Mouse (Mus musculus): Measurements from ENCODE around the gene Erf. TPM values are rescaled to one million over a fixed set of nuclear protein-coding genes. Genes with fewer than 3 reads are reported as not detected.

Gene Erf
- polyA plus RNA-seq, 1 experiment from 2014 or later = 22.3 TPM

DNA sequence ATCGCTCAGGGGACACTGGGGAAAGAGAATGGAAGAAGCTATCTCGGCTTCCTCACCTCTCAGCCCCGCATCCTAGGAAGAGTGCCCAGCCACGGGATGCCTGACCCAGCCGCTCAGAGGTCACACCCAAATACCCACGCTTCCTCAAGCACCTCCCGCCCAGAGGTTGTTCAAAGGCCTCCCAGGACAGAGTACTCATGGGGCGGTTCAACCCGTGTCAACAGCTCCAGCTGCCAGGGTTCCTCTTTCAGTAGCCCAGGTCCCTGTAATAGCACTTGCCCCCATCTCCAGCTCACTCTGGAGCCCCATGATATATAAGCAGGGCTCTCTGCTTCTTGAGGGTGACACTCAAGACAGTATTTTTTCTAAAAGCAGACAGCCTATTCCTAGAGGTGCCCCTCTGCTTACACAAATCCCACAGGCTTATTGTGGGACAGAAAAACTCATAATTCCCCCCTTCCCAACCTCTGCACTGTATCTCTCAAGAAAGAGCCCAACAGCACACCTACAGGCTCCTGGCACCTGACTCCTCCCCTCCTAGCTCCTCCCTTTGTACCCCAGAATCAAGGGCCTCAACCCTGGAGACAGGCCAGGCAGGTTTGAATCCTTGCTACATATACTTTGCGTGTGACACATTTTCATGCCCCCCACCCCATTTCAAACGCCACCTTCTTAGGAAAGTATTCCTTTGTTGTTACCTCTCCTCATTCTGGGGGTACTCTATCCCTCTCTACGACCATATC lies 32.7 kb downstream of the Erf start:
- peak overlapping the region; percentile 92 for H3K4me2 ChIP-seq
- peak overlapping the region; percentile 71 for H3K4me3 ChIP-seq (replicated peaks)

DNA sequence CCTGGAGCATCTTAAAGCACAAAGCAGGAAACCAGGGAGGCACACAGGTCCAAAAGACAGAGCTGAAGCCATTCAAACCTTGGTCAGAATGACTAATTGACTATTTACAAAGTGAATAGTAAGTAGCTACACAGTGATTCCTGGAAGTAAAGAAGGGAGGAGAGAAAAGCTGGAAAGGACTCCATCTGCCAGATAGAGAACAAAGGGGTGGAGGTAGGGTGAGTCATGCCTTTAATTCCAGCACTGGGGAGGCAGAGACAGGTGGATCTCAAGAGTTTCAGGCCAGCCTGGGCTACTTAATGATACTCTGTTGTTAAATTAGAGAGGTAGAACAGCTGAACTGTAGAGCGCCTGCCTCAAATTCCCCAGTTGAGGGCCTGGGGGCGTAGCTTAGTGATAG lies 36.4 kb downstream of the Erf start:
- ATAC-seq (ENCODE audit: insufficient number of reproducible peaks, insufficient read depth, low FRiP score, low TSS enrichment, low read depth) = no peak
- peaks cover 53% of the 10 kb centered on the region for H3K36me3 ChIP-seq
- no peaks in the 10 kb centered on the region for H3K27me3 ChIP-seq
- H3K4me2 ChIP-seq = no peak overlapping the region
- H3K4me3 ChIP-seq (replicated peaks) = no peak overlapping the region
- H3K9ac ChIP-seq (replicated peaks) = no peak overlapping the region
- no peaks in the 10 kb centered on the region for H3K9me3 ChIP-seq
- no peak overlapping the region for H3K27ac ChIP-seq
- 78% methylated on average over 2 of the region's 2 CpGs for WGBS
- peaks cover 10% of the 10 kb centered on the region for H3K4me1 ChIP-seq (replicated peaks)

More for the DNA sequence above, 32.7 kb downstream of the Erf start:
- WGBS = 63% methylated on average over 12 of the region's 12 CpGs
- Histone ChIP-seq H3K27ac (no peak overlapping the region), H3K4me1 (replicated peaks) (peaks cover 27% of the 10 kb centered on the region), H3K27me3 (no peaks in the 10 kb centered on the region), H3K9ac (replicated peaks) (no peak overlapping the region), H3K36me3 (peaks cover 22% of the 10 kb centered on the region), H3K9me3 (no peaks in the 10 kb centered on the region)
- ATAC-seq (ENCODE audit: insufficient number of reproducible peaks, insufficient read depth, low FRiP score, low TSS enrichment, low read depth) = no peak

DNA sequence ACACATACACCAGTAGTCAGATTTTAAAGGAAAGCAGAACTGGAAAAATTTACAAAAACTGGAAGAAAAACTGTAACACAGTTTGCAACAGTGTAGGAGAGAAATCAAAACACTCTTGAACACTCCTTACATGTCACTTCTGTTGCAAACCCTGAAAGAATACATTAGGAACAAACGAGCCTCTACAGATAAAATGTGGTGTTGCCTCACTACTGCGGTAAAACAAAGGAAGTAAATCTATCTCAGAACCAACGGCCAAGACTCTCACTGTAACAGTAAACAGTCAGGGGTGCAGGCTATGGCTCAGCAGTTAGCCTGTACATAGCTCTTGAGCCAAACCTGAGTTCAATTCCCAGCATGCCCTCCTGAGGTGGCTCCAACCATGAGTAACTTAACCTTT lies 37.5 kb downstream of the Erf start:
- ATAC-seq (ENCODE audit: insufficient number of reproducible peaks, insufficient read depth, low FRiP score, low TSS enrichment, low read depth) = no peak
- H3K4me1 ChIP-seq (replicated peaks) = peaks cover 3% of the 10 kb centered on the region
- H3K36me3 ChIP-seq = peaks cover 64% of the 10 kb centered on the region
- no peaks in the 10 kb centered on the region for H3K27me3 ChIP-seq
- no peak overlapping the region for H3K27ac ChIP-seq
- H3K9me3 ChIP-seq = no peaks in the 10 kb centered on the region
- no peak overlapping the region for H3K9ac ChIP-seq (replicated peaks)
- H3K4me2 ChIP-seq = no peak overlapping the region
- 78% methylated on average over 3 of the region's 3 CpGs for WGBS
- H3K4me3 ChIP-seq (replicated peaks) = no peak overlapping the region

DNA sequence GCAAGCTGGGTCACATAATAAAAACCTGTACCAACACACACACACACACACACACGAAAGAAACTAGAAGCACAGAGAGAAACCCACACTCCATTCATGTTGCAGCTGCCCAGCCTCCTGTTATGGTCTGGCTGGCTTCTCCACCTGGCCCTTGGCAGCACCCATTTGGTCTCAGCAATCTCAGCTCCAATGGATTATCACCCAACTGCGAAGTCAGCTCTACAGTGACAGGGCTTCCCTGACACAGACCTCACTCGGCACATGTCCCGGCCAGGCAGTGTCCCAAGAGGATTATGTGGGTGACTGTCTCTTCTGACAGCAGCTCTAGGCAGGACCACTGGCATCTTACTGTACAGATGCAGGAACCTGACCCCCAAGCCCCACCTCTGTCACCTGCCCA lies 40.1 kb downstream of the Erf start:
- H3K27me3 ChIP-seq = no peaks in the 10 kb centered on the region
- H3K27ac ChIP-seq = no peak overlapping the region
- no peaks in the 10 kb centered on the region for H3K9me3 ChIP-seq
- no peak overlapping the region for H3K4me2 ChIP-seq
- H3K9ac ChIP-seq (replicated peaks) = no peak overlapping the region
- no peak overlapping the region for H3K4me3 ChIP-seq (replicated peaks)
- WGBS = 81% methylated on average over 4 of the region's 4 CpGs
- peaks cover 72% of the 10 kb centered on the region for H3K36me3 ChIP-seq
- no peak for ATAC-seq (ENCODE audit: insufficient number of reproducible peaks, insufficient read depth, low FRiP score, low TSS enrichment, low read depth)
- no peaks in the 10 kb centered on the region for H3K4me1 ChIP-seq (replicated peaks)

DNA sequence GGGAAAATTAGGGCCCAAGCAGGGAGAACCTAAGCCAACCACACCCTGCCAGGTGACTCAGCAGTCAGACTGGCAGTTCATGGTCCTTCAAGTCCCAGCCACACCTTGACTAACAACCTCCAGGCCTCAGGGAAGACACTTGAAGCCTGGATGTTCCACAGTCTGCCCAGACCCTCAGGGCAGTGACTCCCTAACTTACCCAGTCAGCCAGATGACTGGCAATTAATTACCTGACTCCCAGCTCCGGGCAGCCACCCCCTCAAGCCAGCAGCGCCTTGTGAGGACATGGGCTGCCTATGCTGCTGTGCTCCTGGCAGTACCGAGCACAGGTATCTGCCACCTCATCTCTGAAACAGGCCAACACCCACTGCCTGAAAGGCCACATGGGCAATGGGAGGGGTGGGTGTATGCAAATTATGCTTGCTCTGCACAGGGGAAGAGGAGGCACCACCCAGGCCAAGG lies 41.4 kb downstream of the Erf start:
- H3K27me3 ChIP-seq = no peaks in the 10 kb centered on the region
- H3K4me2 ChIP-seq = no peak overlapping the region
- H3K27ac ChIP-seq = no peak overlapping the region
- H3K36me3 ChIP-seq = peaks cover 71% of the 10 kb centered on the region
- no peak for ATAC-seq (ENCODE audit: insufficient number of reproducible peaks, insufficient read depth, low FRiP score, low TSS enrichment, low read depth)
- H3K9me3 ChIP-seq = no peaks in the 10 kb centered on the region
- WGBS = 72% methylated on average over 3 of the region's 3 CpGs
- H3K4me1 ChIP-seq (replicated peaks) = no peaks in the 10 kb centered on the region
- H3K9ac ChIP-seq (replicated peaks) = 0 out of 2 replicates have a peak overlapping the region, but pooled peaks have one; percentile 18
- H3K4me3 ChIP-seq (replicated peaks) = no peak overlapping the region

DNA sequence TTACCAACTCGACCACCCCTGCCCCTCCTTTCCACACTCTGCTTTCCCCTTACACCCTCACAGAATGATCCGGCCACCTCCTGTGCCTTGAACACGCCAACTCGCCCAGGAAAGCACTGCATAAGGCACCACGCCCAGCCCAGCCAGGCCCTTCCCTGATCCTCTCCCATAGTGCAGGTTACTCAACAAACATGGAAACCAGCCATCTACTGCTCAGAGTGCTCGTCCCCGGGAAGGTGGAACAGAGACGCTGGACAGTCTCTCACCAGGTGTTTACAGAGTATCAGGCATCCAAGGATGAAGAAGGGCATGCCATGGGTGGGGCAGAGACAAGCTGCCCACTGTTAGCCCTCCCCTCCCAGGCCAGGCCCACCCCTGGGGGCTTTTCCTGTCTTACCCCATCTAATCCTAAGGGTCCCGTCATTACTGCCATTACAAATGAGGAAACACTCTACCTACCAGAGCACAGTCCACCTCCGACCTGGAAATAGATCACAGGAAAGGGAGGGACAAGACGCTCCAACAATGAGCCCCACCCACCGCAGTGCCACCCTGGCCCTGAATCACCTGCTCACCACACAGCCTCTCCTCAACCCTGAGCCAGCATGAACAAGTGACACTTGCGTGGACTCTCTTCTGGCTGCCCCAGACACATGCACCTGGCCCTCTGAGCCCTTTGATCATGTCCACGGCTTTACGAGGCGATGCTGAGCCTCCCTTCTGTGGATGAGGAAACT lies 44.3 kb downstream of the Erf start:
- no peaks in the 10 kb centered on the region for H3K9me3 ChIP-seq
- no peak overlapping the region for H3K4me2 ChIP-seq
- 81% methylated on average over 16 of the region's 16 CpGs for WGBS
- no peak overlapping the region for H3K9ac ChIP-seq (replicated peaks)
- no peak for ATAC-seq (ENCODE audit: insufficient number of reproducible peaks, insufficient read depth, low FRiP score, low TSS enrichment, low read depth)
- H3K27me3 ChIP-seq = no peaks in the 10 kb centered on the region
- H3K4me3 ChIP-seq (replicated peaks) = no peak overlapping the region
- H3K4me1 ChIP-seq (replicated peaks) = no peaks in the 10 kb centered on the region
- H3K36me3 ChIP-seq = peaks cover 82% of the 10 kb centered on the region
- H3K27ac ChIP-seq = no peak overlapping the region

DNA sequence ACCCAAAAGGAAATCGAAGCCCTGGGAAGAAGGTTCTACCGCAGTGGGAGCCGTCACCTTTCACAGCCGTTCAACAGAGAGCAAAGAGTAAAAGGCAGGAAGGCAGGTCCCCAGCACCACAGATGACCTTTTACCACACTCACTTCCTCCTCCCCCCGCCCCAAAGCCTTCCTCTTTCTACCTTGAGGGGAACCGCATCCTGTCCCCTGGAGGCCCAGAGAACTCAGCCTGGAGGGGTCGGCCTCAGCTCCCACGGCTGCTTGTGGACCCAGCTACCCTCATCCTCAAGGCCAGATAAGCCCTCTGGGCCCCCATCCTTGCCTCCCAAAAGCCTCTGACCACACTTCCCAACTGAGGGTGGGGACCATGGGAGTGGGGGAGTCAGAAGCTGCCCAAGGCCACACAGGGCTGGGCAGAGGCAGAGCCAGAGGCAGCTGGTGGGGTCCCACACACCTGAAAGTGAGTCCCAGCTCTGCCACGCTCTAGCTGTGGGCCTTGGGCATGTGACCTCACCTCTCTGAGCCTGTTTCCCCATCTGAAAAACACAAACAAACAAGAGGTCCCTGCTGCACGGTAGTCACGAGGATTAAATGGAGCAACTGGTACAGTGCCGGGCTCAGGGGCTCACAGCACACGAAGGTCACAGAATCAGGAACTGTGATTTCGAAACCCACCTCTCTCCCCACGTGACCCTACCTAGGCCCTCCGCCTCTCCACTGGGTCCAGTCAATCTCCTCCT lies 45.0 kb downstream of the Erf start:
- Histone ChIP-seq H3K36me3 (peaks cover 79% of the 10 kb centered on the region), H3K4me2 (no peak overlapping the region), H3K9me3 (no peaks in the 10 kb centered on the region), H3K4me1 (replicated peaks) (no peaks in the 10 kb centered on the region), H3K4me3 (replicated peaks) (no peak overlapping the region), H3K9ac (replicated peaks) (0 out of 2 replicates have a peak overlapping the region, but pooled peaks have one; percentile 32), H3K27me3 (no peaks in the 10 kb centered on the region), H3K27ac (no peak overlapping the region)
- ATAC-seq (ENCODE audit: insufficient number of reproducible peaks, insufficient read depth, low FRiP score, low TSS enrichment, low read depth) = no peak
- 85% methylated on average over 16 of the region's 16 CpGs for WGBS

DNA sequence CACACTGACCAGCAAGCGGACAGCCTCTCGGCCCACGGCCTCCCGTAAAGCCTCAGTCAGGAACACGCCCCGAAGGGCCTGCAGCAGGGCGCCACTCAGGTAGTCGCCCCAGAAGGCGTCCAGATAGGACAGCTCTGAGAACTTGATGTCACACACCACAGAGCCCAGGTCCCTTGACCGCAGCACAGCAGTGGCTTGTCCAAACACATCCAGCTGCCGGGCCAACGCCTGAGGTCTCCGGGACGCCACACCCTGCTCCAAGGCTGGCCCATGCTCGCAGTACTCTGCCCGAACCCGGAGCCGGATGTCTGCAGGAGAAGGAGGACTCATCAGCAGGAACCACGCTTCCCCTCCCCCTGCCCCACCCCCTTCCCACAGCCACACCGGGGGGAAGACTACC lies 46.9 kb downstream of the Erf start:
- no peak overlapping the region for H3K4me3 ChIP-seq (replicated peaks)
- no peaks in the 10 kb centered on the region for H3K9me3 ChIP-seq
- H3K27me3 ChIP-seq = no peaks in the 10 kb centered on the region
- ATAC-seq (ENCODE audit: insufficient number of reproducible peaks, insufficient read depth, low FRiP score, low TSS enrichment, low read depth) = no peak
- no peak overlapping the region for H3K9ac ChIP-seq (replicated peaks)
- no peak overlapping the region for H3K4me2 ChIP-seq
- 84% methylated on average over 20 of the region's 20 CpGs for WGBS
- H3K36me3 ChIP-seq = peaks cover 60% of the 10 kb centered on the region
- H3K4me1 ChIP-seq (replicated peaks) = no peaks in the 10 kb centered on the region
- no peak overlapping the region for H3K27ac ChIP-seq

DNA sequence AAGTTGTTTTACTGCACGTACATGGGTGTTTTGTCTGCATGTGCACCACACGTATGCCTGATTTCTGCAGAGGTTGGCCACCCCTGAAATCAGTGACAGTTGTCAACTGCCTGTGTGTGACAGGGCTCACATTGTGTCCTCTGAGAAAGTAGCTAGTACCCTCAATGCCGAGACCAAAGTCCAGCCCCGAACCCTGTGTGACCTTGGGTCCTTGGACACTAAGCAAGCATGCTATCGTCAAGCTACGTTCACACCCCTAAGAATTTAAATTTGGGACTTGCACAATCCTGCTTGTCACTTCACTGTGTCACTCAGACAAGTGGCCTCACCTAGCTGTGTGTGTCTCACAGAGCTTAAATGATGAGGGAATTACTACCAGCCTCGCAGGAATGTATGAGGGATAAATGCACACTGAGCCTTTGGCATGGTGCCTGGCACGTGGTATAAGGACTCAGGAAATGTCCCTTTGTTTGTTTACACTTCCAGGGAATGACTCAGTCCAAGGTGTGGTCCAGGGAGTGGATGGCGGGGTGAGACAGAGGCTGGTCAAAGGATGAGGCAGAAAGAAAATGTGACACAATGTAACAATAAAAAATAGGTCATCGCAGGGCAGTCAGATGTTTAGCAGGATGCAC lies 53.1 kb downstream of the Erf start:
- no peaks in the 10 kb centered on the region for H3K27me3 ChIP-seq
- no peaks in the 10 kb centered on the region for H3K9me3 ChIP-seq
- 76% methylated on average over 10 of the region's 10 CpGs for WGBS
- no peak for ATAC-seq (ENCODE audit: insufficient number of reproducible peaks, insufficient read depth, low FRiP score, low TSS enrichment, low read depth)
- H3K27ac ChIP-seq = no peak overlapping the region
- H3K4me3 ChIP-seq (replicated peaks) = no peak overlapping the region
- peaks cover 12% of the 10 kb centered on the region; the same call in 1 of the 2 replicates for H3K36me3 ChIP-seq
- no peak overlapping the region for H3K4me2 ChIP-seq
- no peak overlapping the region for H3K9ac ChIP-seq (replicated peaks)
- H3K4me1 ChIP-seq (replicated peaks) = no peaks in the 10 kb centered on the region

DNA sequence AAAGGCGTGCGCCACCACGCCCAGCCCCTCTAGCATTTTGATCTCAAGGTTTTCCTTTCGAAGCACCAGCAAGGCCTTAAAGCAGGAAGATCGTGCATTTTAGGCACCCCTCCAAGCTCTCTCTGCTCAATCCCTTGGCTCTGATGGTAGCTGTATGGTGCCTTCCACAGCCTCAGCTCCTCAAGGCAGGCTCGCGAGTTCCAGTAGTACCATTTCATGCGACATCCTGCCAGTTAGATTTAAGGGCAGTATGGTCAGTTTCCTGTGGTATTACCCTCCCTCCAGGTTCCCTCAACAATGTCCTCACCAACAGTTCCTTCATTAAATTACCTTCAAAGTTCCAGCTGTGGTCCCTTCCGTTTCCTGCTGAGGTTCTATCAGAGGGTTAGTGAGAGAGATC lies 54.5 kb downstream of the Erf start:
- no peaks in the 10 kb centered on the region for H3K27me3 ChIP-seq
- 81% methylated on average over 9 of the region's 9 CpGs for WGBS
- H3K9me3 ChIP-seq = no peaks in the 10 kb centered on the region
- H3K9ac ChIP-seq (replicated peaks) = no peak overlapping the region
- peaks cover 2% of the 10 kb centered on the region; the same call in 1 of the 2 replicates for H3K36me3 ChIP-seq
- no peak for ATAC-seq (ENCODE audit: insufficient number of reproducible peaks, insufficient read depth, low FRiP score, low TSS enrichment, low read depth)
- H3K4me2 ChIP-seq = no peak overlapping the region
- H3K27ac ChIP-seq = no peak overlapping the region
- no peaks in the 10 kb centered on the region for H3K4me1 ChIP-seq (replicated peaks)
- H3K4me3 ChIP-seq (replicated peaks) = no peak overlapping the region

DNA sequence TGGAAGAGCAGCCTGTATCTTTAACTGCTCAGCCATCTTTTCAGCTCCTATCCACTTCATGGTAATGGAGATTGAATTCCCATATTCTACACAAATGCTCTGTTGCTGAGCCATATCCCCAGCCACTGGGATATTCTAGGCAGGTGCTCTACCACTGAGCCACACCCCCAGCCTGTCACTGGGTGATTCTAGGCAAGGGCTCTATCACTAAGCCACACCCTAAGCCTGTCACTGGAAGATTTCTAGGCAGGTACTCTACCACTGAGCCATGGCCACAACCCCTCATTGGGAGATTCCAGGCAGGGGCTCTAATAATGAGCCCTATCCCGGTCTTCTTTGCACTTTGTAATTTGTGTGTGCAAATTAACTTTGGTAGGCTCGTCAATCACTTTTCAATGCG lies 55.4 kb downstream of the Erf start:
- H3K36me3 ChIP-seq = no peaks in the 10 kb centered on the region
- H3K9me3 ChIP-seq = no peaks in the 10 kb centered on the region
- no peak for ATAC-seq (ENCODE audit: insufficient number of reproducible peaks, insufficient read depth, low FRiP score, low TSS enrichment, low read depth)
- H3K27me3 ChIP-seq = no peaks in the 10 kb centered on the region
- H3K27ac ChIP-seq = no peak overlapping the region
- no peak overlapping the region for H3K4me3 ChIP-seq (replicated peaks)
- 73% methylated on average over 3 of the region's 3 CpGs for WGBS
- H3K9ac ChIP-seq (replicated peaks) = no peak overlapping the region
- no peak overlapping the region for H3K4me2 ChIP-seq
- no peaks in the 10 kb centered on the region for H3K4me1 ChIP-seq (replicated peaks)

All from limb, embryonic 12.5 days (tissue).